ENCODE assay signal across 9 mouse cellular contexts in genomic region chr7:28374647-28375046, GRCm38 (mm10). TPM values are rescaled to one million over a fixed set of nuclear protein-coding genes. Genes with fewer than 3 reads are reported as not detected.
DNase-seq lines count a peak whose midpoint lies in the region; ATAC-seq and TF ChIP-seq lines count a peak whose summit lies in the region.
"Had no signal": no experiment of that assay in that cellular context is flagged by ENCODE, and none has a peak within 500 bp of the region (broad histone marks: within the 10 kb centered on the region; RNA-seq: fewer than 3 reads in every experiment).

No protein-coding gene starts in this region.

- no peak for TF ChIP-seq CTCF in kidney, postnatal 0 days (IDR thresholded peaks at IDR 0.05; ENCODE audit: low read depth)
- no peak for TF ChIP-seq CTCF in bone marrow, adult 2 months (IDR thresholded peaks at IDR 0.05; ENCODE audit: control insufficient read depth, insufficient read depth, low read length)

- H3K36me3 ChIP-seq in kidney, postnatal 0 days (ENCODE audit: insufficient read depth, low read length) = peaks cover 8% of the 10 kb centered on the region; the same call in 1 of the 2 replicates
- H3K36me3 ChIP-seq in heart, embryonic 16.5 days (ENCODE audit: control insufficient read depth, insufficient read depth) = 0 out of 2 replicates have a peak, but pooled peaks cover 6% of the 10 kb centered on the region
- peaks cover 10% of the 10 kb centered on the region; the same call in 1 of the 2 replicates for H3K36me3 ChIP-seq in macrophage (ENCODE audit: inconsistent target)

- no peak for ATAC-seq in kidney, postnatal 0 days (replicated peaks; ENCODE audit: low FRiP score, low read depth)
- no peak for ATAC-seq in heart, embryonic 16.5 days (replicated peaks; ENCODE audit: extremely low read depth, insufficient read depth, low FRiP score)

- H3K9me3 ChIP-seq in kidney, postnatal 0 days (replicated peaks; ENCODE audit: low read length) = no peaks in the 10 kb centered on the region
- no peaks in the 10 kb centered on the region for H3K9me3 ChIP-seq in heart, embryonic 16.5 days (replicated peaks; ENCODE audit: control insufficient read depth, low read length)

- no peak overlapping the region; the same call in 1 of the 2 replicates for H3K9ac ChIP-seq in kidney, postnatal 0 days (ENCODE audit: low read depth, low read length)
- no peak overlapping the region; the same call in 1 of the 2 replicates for H3K9ac ChIP-seq in heart, embryonic 16.5 days (ENCODE audit: low read length)

- H3K79me2 ChIP-seq in macrophage (ENCODE audit: inconsistent target) = peaks cover 30% of the 10 kb centered on the region

- no peak for TF ChIP-seq POLR2A in bone marrow, adult 2 months (IDR thresholded peaks at IDR 0.05; ENCODE audit: borderline replicate concordance, control insufficient read depth, low read depth, low read length)

- 68% methylated on average over 10 of the region's 10 CpGs for WGBS in kidney, postnatal 0 days
- WGBS in bone marrow, adult 2 months = 48% methylated on average over 10 of the region's 10 CpGs
- 77% methylated on average over 9 of the region's 10 CpGs for WGBS in heart, embryonic 16.5 days
- 58% methylated on average over 8 of the region's 10 CpGs for WGBS in macrophage (ENCODE audit: missing documents)

- H3K27me3 ChIP-seq in kidney, postnatal 0 days (ENCODE audit: insufficient read depth, low read length) = no peaks in the 10 kb centered on the region
- no peaks in the 10 kb centered on the region for H3K27me3 ChIP-seq in heart, embryonic 16.5 days (ENCODE audit: control insufficient read depth, insufficient read depth, low read length)

- peak overlapping the region; percentile 98 for H3K27ac ChIP-seq in kidney, postnatal 0 days
- H3K27ac ChIP-seq in bone marrow, adult 2 months (ENCODE audit: control insufficient read depth, insufficient read depth, low read depth, low read length, poor library complexity) = peak overlapping the region; percentile 96; the same call in 1 of the 2 replicates
- H3K27ac ChIP-seq in heart, embryonic 16.5 days (ENCODE audit: low read length) = peak overlapping the region; percentile 100
- peak overlapping the region; percentile 100 for H3K27ac ChIP-seq in macrophage

- H3K4me2 ChIP-seq in kidney, postnatal 0 days (ENCODE audit: low read length) = 0 out of 2 replicates have a peak overlapping the region, but pooled peaks have one; percentile 95
- H3K4me2 ChIP-seq in heart, embryonic 16.5 days (ENCODE audit: low read depth, low read length) = peak overlapping the region; percentile 93; the same call in 1 of the 2 replicates

- 0 out of 2 replicates have a peak overlapping the region, but pooled peaks have one; percentile 79 for H3K4me3 ChIP-seq in kidney, postnatal 0 days (replicated peaks; ENCODE audit: low read depth, low read length)
- no peak overlapping the region for H3K4me3 ChIP-seq in bone marrow, adult 2 months (replicated peaks; ENCODE audit: control insufficient read depth, low read depth, low read length)
- peak overlapping the region; percentile 81; the same call in 1 of the 2 replicates for H3K4me3 ChIP-seq in heart, embryonic 16.5 days (ENCODE audit: low read length)
- H3K4me3 ChIP-seq in macrophage (ENCODE audit: inconsistent target) = peak overlapping the region; percentile 38; the same call in 1 of the 2 replicates

- H3K4me1 ChIP-seq in kidney, postnatal 0 days (replicated peaks; ENCODE audit: insufficient read depth, low read length) = peaks cover 22% of the 10 kb centered on the region; the same call in 1 of the 2 replicates
- peaks cover 1% of the 10 kb centered on the region; the same call in 1 of the 2 replicates for H3K4me1 ChIP-seq in bone marrow, adult 2 months (ENCODE audit: control insufficient read depth, insufficient read depth, low read length)
- H3K4me1 ChIP-seq in heart, embryonic 16.5 days (ENCODE audit: control insufficient read depth, insufficient read depth, low read length) = peaks cover 44% of the 10 kb centered on the region

- DNase-seq in kidney, postnatal 0 days (ENCODE audit: low spot score) = no peak
- no peak for DNase-seq in kidney, adult 8-10 months
- no peak for DNase-seq in right cerebral cortex, adult 18-20 months
- DNase-seq in right cerebral cortex, postnatal 14 days = no peak
- no peak for DNase-seq in embryo, embryonic 10.5 days (ENCODE audit: low spot score)
- DNase-seq: lung, adult 18-20 months had no signal

RNA-seq across cellular contexts. Expression of gene Plekhg2, which starts 2.2 kb away (rescaled TPM):
- polyA plus RNA-seq in kidney, postnatal 0 days (2015; fragmentation: Nextera tagmentation; extraction: Ambion mirVana) = 29.9 and 33.3 TPM in 2 replicates
- 15.6 and 26.3 TPM in 2 replicates for polyA plus RNA-seq in bone marrow, adult 2 months (2011; ENCODE audit: insufficient read depth, insufficient read length, low replicate concordance, missing spikeins)
- polyA plus RNA-seq in heart, embryonic 16.5 days (2015; fragmentation: Nextera tagmentation; extraction: Ambion mirVana) = 35.8 and 41.8 TPM in 2 replicates
- total RNA-seq in macrophage (2018; cell fraction: chromatin; rRNA removed) = 10 to 100 TPM; 17.2 to 81.8 (median 27.5) TPM
- 1 to 10 TPM; 2.9 to 8.1 (median 5.7) TPM for total RNA-seq in macrophage (2018; cell fraction: cytosol; rRNA removed)
- total RNA-seq in macrophage (2018; cell fraction: nucleus; rRNA removed) = 10 to 100 TPM in 21 of 26 experiments, 1 to 10 TPM in 5; 5.4 to 60.3 (median 19.3) TPM
- polyA plus RNA-seq in macrophage (2018) = 3.6 to 7.0 TPM (median 5.4 TPM) in 3 replicates

RNA-seq across cellular contexts. Expression of gene Zfp36, which starts 5.4 kb away (rescaled TPM):
- 18.6 and 19.6 TPM in 2 replicates for polyA plus RNA-seq in kidney, postnatal 0 days (2015; fragmentation: Nextera tagmentation; extraction: Ambion mirVana)
- polyA plus RNA-seq in bone marrow, adult 2 months (2011; ENCODE audit: insufficient read depth, insufficient read length, low replicate concordance, missing spikeins) = 25.5 and 53.7 TPM in 2 replicates
- 15.4 and 18.5 TPM in 2 replicates for polyA plus RNA-seq in heart, embryonic 16.5 days (2015; fragmentation: Nextera tagmentation; extraction: Ambion mirVana)
- 1,000 to 10,000 TPM in 2 of 26 experiments, 100 to 1,000 TPM in 22, 10 to 100 TPM in 2; 91.8 to 1,107 (median 329) TPM for total RNA-seq in macrophage (2018; cell fraction: chromatin; rRNA removed)
- total RNA-seq in macrophage (2018; cell fraction: cytosol; rRNA removed) = 1,000 to 10,000 TPM in 13 of 26 experiments, 100 to 1,000 TPM in 13; 132 to 2,956 (median 939) TPM
- total RNA-seq in macrophage (2018; cell fraction: nucleus; rRNA removed) = 1,000 to 10,000 TPM in 15 of 26 experiments, 100 to 1,000 TPM in 11; 163 to 2,419 (median 1,098) TPM
- polyA plus RNA-seq in macrophage (2018) = 67.8 to 98.8 TPM (median 74.9 TPM) in 3 replicates

RNA-seq across cellular contexts. Expression of gene Med29, which starts 17.9 kb away (rescaled TPM):
- 44.6 and 47.8 TPM in 2 replicates for polyA plus RNA-seq in kidney, postnatal 0 days (2015; fragmentation: Nextera tagmentation; extraction: Ambion mirVana)
- 12.0 and 24.2 TPM in 2 replicates for polyA plus RNA-seq in bone marrow, adult 2 months (2011; ENCODE audit: insufficient read depth, insufficient read length, low replicate concordance, missing spikeins)
- polyA plus RNA-seq in heart, embryonic 16.5 days (2015; fragmentation: Nextera tagmentation; extraction: Ambion mirVana) = 41.3 and 50.1 TPM in 2 replicates
- 10 to 100 TPM in 2 of 26 experiments, 1 to 10 TPM in 24; 2.6 to 11.9 (median 5.0) TPM for total RNA-seq in macrophage (2018; cell fraction: chromatin; rRNA removed)
- 10 to 100 TPM in 22 of 26 experiments, 1 to 10 TPM in 4; 8.8 to 16.2 (median 11.9) TPM for total RNA-seq in macrophage (2018; cell fraction: cytosol; rRNA removed)
- 10 to 100 TPM in 2 of 26 experiments, 1 to 10 TPM in 24; 2.4 to 10.8 (median 5.4) TPM for total RNA-seq in macrophage (2018; cell fraction: nucleus; rRNA removed)
- 13.6 to 20.0 TPM (median 16.3 TPM) in 3 replicates for polyA plus RNA-seq in macrophage (2018)

RNA-seq across cellular contexts. Expression of gene Paf1, which starts 18.1 kb away (rescaled TPM):
- polyA plus RNA-seq in kidney, postnatal 0 days (2015; fragmentation: Nextera tagmentation; extraction: Ambion mirVana) = 60.2 and 70.3 TPM in 2 replicates
- polyA plus RNA-seq in bone marrow, adult 2 months (2011; ENCODE audit: insufficient read depth, insufficient read length, low replicate concordance, missing spikeins) = 136 and 209 TPM in 2 replicates
- 78.9 and 79.9 TPM in 2 replicates for polyA plus RNA-seq in heart, embryonic 16.5 days (2015; fragmentation: Nextera tagmentation; extraction: Ambion mirVana)
- total RNA-seq in macrophage (2018; cell fraction: chromatin; rRNA removed) = 100 to 1,000 TPM; 101 to 451 (median 214) TPM
- 10 to 100 TPM; 37.2 to 79.3 (median 58.5) TPM for total RNA-seq in macrophage (2018; cell fraction: cytosol; rRNA removed)
- 100 to 1,000 TPM in 20 of 26 experiments, 10 to 100 TPM in 6; 77.1 to 321 (median 147) TPM for total RNA-seq in macrophage (2018; cell fraction: nucleus; rRNA removed)
- 72.5 to 257 TPM (median 75.2 TPM) in 3 replicates for polyA plus RNA-seq in macrophage (2018)

RNA-seq across cellular contexts. Expression of gene Rps16, which starts 24.2 kb away (rescaled TPM):
- 1,088 and 1,198 TPM in 2 replicates for polyA plus RNA-seq in kidney, postnatal 0 days (2015; fragmentation: Nextera tagmentation; extraction: Ambion mirVana)
- polyA plus RNA-seq in bone marrow, adult 2 months (2011; ENCODE audit: insufficient read depth, insufficient read length, low replicate concordance, missing spikeins) = 838 and 1,358 TPM in 2 replicates
- polyA plus RNA-seq in heart, embryonic 16.5 days (2015; fragmentation: Nextera tagmentation; extraction: Ambion mirVana) = 506 and 555 TPM in 2 replicates
- total RNA-seq in macrophage (2018; cell fraction: chromatin; rRNA removed) = 100 to 1,000 TPM in 1 of 26 experiments, 10 to 100 TPM in 22, 1 to 10 TPM in 3; 7.8 to 113 (median 17.4) TPM
- 1,000 to 10,000 TPM in 6 of 26 experiments, 100 to 1,000 TPM in 20; 365 to 1,079 (median 619) TPM for total RNA-seq in macrophage (2018; cell fraction: cytosol; rRNA removed)
- 100 to 1,000 TPM in 9 of 26 experiments, 10 to 100 TPM in 17; 47.6 to 158 (median 92.7) TPM for total RNA-seq in macrophage (2018; cell fraction: nucleus; rRNA removed)
- 335 to 822 TPM (median 800 TPM) in 3 replicates for polyA plus RNA-seq in macrophage (2018)
